Mouse (Mus musculus) A20 (cell line): ENCODE results near the gene Ogn.
"Not testable (repeated sequence)": the region's sequence is repeated elsewhere in the genome, so short reads cannot be mapped to it uniquely, and the experiment has no call there.

Experiments
- DNase-seq: peaks from one replicate; pipeline ENCODE4 v3.0.0-alpha.2; 2011; ENCODE audit warnings: low read depth, low spot score

Ogn gene

DNA sequence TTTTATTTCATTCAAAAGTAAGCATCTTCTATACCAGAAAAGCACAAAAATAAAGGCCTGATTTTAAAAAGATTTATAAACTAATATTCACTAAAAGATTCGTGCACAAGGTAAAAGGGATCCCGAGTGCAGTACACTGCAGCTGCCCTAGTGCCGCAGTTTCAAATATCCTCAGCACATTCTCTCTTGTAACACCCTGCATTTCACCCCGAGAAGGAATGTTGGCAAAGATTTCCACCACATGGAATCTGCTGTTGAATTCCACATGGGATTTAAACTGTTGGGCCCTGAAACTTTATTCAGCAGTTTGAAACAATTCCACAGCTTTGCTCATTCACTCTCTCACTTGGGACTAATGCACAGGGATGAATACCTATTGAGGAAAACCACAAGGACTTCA is at the start of gene Ogn:
Gene Ogn, plus strand, starts transcription at position 333 of the 400 bp plus-strand sequence.
- no peak for DNase-seq

DNA sequence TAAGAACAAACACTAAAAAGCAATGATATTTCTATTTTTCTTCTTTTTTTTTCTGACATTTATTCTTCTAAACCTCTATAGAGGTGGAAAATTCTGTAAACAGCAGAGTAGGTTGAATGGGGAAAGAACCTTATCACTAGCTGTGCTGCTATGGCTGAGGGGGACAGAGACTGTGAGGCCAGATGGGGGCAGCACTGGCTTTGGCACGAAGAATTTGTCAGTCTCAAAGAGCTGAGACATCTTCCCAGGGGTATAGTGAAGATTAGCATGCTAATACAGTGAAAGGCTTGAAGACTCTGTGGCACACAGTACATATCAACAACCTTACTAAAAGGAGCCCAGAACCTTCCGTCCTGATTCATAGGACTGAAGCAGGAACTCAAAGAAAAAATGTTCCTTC is 48.7 kb upstream of the Ogn start:
- DNase-seq, result peak; percentile 33

- no peak for DNase-seq
These were observed 47.0 kb upstream of the Ogn start for GRCm38 (mm10) chr13:49560886-49561285.

DNA sequence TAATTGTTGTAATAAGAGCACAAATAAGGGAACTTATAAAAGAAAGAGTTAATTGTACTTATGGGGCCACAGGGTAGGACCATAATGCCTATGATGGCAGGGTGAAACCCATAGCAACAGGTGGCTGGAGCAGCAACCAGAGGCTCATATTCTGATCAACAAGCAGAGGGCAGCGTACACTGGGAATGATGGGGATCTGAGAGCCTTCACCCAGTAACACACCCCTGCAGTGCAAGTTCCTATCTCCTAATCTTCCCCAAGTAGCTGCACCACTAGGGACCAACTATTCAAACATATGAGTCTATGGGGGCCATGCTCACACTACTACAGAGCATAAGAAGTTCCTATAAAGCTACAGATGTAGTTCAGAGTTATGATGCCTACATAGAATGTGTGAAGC is 43.5 kb upstream of the Ogn start:
- DNase-seq, result no peak

- DNase-seq, result no peak
These were observed 37.5 kb upstream of the Ogn start for GRCm38 (mm10) chr13:49570371-49570770.

DNA sequence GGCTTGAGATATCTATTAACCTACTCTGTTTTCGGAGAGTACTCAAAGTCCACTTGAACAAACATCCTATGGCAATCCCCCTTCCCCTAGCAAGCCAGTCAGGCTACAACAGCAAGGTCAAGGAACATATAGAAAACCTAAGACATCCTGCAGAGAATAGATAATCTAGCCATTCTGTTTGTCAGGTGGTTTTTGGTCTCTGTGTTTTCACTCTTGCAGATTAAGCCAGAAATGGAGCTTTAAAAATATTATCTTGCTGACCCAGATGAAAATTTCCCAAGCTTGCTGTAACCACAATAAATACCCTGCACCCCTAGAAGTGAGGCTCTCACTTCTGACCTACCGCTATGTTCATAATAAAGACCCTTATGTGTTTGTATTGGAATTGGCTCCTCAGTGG is 36.4 kb upstream of the Ogn start:
- no peak for DNase-seq

- DNase-seq, result no peak
These were observed 26.0 kb upstream of the Ogn start, which contains the start of gene Omd for GRCm38 (mm10) chr13:49581541-49582530. Gene Omd, plus strand, starts transcription at chr13:49582462.

- DNase-seq, result no peak
These were observed 24.0 kb upstream of the Ogn start for GRCm38 (mm10) chr13:49583859-49584258.

GRCm38 (mm10) chr13:49584307-49585005 is 23.4 kb upstream of the Ogn start:
- DNase-seq, result no peak

- DNase-seq, result no peak
These were observed 21.8 kb upstream of the Ogn start for GRCm38 (mm10) chr13:49586062-49586461.

- DNase-seq, result not testable (repeated sequence)
These were observed 5.3 kb upstream of the Ogn start for GRCm38 (mm10) chr13:49602541-49602940.

GRCm38 (mm10) chr13:49603603-49604002 is 4.2 kb upstream of the Ogn start:
- no peak for DNase-seq

GRCm38 (mm10) chr13:49608589-49609322 is 910 bp downstream of the Ogn start:
- no peak for DNase-seq

DNA sequence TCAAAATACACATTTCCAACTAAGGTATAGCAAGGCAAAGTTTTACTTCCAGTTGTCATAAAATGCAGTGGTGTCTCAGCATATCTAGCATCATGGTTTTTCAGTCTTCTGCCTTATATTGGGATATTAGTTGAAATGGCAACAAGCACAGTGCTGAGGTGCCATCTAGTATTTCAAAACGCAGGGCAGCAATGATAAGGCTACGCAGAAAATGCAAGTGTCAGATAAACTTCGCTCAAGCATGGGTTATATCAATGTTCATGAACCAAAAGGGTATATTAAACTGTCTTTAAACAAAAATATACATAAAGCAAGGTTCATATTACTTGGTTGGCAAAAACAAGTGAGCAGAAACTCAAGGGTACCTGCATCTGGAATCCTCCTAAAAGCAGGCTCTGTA is 9.2 kb downstream of the Ogn start:
- DNase-seq, result no peak

DNA sequence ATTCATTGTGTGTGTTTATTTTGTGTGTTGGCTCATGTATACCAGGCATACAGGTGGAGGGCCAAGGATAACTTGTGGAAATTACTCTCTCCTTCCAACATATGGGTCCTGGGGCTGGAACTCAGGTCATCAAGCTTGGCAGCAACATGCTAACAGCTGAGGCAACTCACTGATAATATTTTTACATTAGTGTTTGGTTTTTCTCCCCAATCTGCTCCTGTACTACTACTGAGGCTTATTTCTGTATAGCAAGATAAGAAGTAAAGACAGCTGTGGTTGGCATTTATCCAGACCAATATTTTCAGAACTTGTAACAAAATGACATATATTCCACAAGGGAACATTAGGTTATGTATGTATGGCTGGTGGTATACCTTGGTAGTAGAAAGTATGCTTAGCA is 10.5 kb downstream of the Ogn start:
- DNase-seq, result no peak

DNA sequence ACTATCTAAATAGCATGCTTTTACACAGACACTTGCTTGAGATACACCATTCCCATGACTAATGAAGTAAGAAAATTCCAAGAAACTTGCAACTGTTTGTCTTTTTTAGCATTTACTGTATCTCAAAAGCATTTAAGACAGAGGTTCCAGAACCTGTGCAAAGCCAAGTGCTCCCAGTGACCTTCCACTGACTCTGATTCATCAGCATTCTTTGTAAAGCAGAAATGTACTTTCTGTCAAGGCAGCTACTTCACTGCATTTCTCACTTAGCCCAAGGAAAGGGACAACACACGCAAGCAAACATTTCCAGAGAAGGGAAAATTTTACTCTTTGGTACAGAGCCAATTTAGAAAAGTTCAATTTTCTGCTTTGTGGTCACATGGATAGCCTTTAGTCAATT is 15.4 kb downstream of the Ogn start:
- no peak for DNase-seq

GRCm38 (mm10) chr13:49628167-49628566 is 20.3 kb downstream of the Ogn start:
- no peak for DNase-seq

DNA sequence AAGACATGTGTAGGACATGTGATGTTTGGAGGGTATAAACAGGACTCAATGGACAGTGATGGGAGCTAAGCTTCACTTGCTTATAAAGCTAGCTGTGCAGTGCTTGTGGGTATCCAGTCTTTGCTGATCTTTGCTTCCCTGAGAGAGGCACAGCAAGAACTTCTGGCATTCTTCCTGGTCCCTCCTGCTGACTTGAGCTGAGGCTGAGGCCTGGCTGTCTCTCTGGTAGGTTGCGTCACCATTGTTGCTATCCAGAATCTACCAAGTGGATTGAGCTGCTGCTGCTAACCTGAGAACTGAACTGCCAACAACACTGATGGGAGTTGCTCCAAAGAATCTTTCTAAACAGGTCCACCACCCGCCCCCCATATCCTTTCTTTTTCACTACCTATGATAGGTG is 21.2 kb downstream of the Ogn start:
- DNase-seq, result no peak

- no peak for DNase-seq
These were observed 32.1 kb downstream of the Ogn start for GRCm38 (mm10) chr13:49639965-49640364.

- DNase-seq, result no peak
These were observed 34.8 kb downstream of the Ogn start for GRCm38 (mm10) chr13:49642650-49643049.

- DNase-seq, result no peak
These were observed 36.0 kb downstream of the Ogn start for GRCm38 (mm10) chr13:49643669-49644362.
